Mouse (Mus musculus): ENCODE results near the gene Hnrnpa2b1.
"Not testable (repeated sequence)": the region's sequence is repeated elsewhere in the genome, so short reads cannot be mapped to it uniquely, and the experiment has no call there.

The Hnrnpa2b1 gene

GRCm38 (mm10) chr6:51469715-51470310, at the start of gene Hnrnpa2b1:
Gene Hnrnpa2b1, minus strand, starts transcription at chr6:51469894.
- peak; percentile 97 to 100 for DNase-seq (ENCODE audit: low spot score in 2 of 2)

- no peak for DNase-seq (ENCODE audit: low spot score in 2 of 2)
Observed at GRCm38 (mm10) chr6:51514860-51515259, 45.2 kb upstream of the Hnrnpa2b1 start.

- no peak for DNase-seq (ENCODE audit: low spot score in 2 of 2)
Observed at GRCm38 (mm10) chr6:51513745-51514144, 44.1 kb upstream of the Hnrnpa2b1 start.

- no peak for DNase-seq (ENCODE audit: low spot score in 2 of 2)
Observed at GRCm38 (mm10) chr6:51510946-51511345, 41.3 kb upstream of the Hnrnpa2b1 start.

- peak; percentile 26 to 75 for DNase-seq (ENCODE audit: low spot score in 2 of 2)
Observed at GRCm38 (mm10) chr6:51510094-51510493, 40.4 kb upstream of the Hnrnpa2b1 start.

GRCm38 (mm10) chr6:51508750-51509648, 39.3 kb upstream of the Hnrnpa2b1 start:
- DNase-seq (ENCODE audit: low spot score in 2 of 2) = peak; percentile 35 to 85

GRCm38 (mm10) chr6:51507556-51507955, 37.9 kb upstream of the Hnrnpa2b1 start:
- DNase-seq (ENCODE audit: low spot score in 2 of 2) = no peak

- no peak for DNase-seq (ENCODE audit: low spot score in 2 of 2)
Observed at GRCm38 (mm10) chr6:51505671-51506070, 36.0 kb upstream of the Hnrnpa2b1 start.

GRCm38 (mm10) chr6:51497321-51498111, 27.8 kb upstream of the Hnrnpa2b1 start:
- DNase-seq (ENCODE audit: low spot score in 2 of 2) = no peak

- no peak for DNase-seq (ENCODE audit: low spot score in 2 of 2)
Observed at GRCm38 (mm10) chr6:51489787-51490186, 20.1 kb upstream of the Hnrnpa2b1 start.

- DNase-seq (ENCODE audit: low spot score in 2 of 2) = no peak
Observed at GRCm38 (mm10) chr6:51486731-51487130, 17.0 kb upstream of the Hnrnpa2b1 start.

GRCm38 (mm10) chr6:51486076-51486710, 16.5 kb upstream of the Hnrnpa2b1 start:
- no peak for DNase-seq (ENCODE audit: low spot score in 2 of 2)

- no peak for DNase-seq (ENCODE audit: low spot score in 2 of 2)
Observed at GRCm38 (mm10) chr6:51485646-51486045, 16.0 kb upstream of the Hnrnpa2b1 start.

- not testable (repeated sequence) for DNase-seq (ENCODE audit: low spot score in 2 of 2)
Observed at GRCm38 (mm10) chr6:51484556-51484955, 14.9 kb upstream of the Hnrnpa2b1 start.

- no peak for DNase-seq (ENCODE audit: low spot score in 2 of 2)
Observed at GRCm38 (mm10) chr6:51483861-51484260, 14.2 kb upstream of the Hnrnpa2b1 start.

- DNase-seq (ENCODE audit: low spot score in 2 of 2) = no peak
Observed at GRCm38 (mm10) chr6:51481548-51481947, 11.9 kb upstream of the Hnrnpa2b1 start.

GRCm38 (mm10) chr6:51479136-51479731, 9.5 kb upstream of the Hnrnpa2b1 start:
- DNase-seq (ENCODE audit: low spot score in 2 of 2) = no peak

GRCm38 (mm10) chr6:51472213-51472612, 2.5 kb upstream of the Hnrnpa2b1 start:
- no peak for DNase-seq (ENCODE audit: low spot score in 2 of 2)

GRCm38 (mm10) chr6:51471782-51472181, 2.1 kb upstream of the Hnrnpa2b1 start:
- peak in 1 of 2 experiments; percentile 36 for DNase-seq (ENCODE audit: low spot score in 2 of 2)

- DNase-seq (ENCODE audit: low spot score in 2 of 2) = no peak
Observed at GRCm38 (mm10) chr6:51471179-51471505, 1.4 kb upstream of the Hnrnpa2b1 start.

All from spleen, postnatal 10 days (tissue).